Mouse (Mus musculus): Measurements from ENCODE around the gene Tlx3.

DNA sequence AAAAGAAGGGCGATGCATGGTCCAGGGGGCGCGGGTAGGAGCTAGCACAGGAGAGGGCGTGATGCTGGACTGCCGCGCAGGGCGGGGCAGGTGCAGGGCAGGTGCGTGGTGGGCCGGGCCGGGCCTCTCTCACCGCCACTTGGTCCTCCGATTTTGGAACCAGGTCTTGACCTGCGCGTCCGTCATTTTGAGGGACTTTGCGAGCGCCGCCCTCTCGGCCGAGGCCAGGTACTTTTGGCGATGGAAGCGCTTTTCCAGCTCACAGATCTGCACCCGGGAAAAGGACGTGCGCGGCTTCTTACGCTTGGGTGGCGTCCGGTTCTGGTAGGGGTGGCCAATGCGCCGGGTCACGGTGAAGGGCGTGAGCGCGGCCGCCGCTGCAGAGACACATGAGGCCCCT lies 1.1 kb downstream of the Tlx3 start:
- no peak for TF ChIP-seq CTCF (IDR thresholded peaks at IDR 0.05; ENCODE audit: low read depth, low read length)
- no peak for TF ChIP-seq POLR2A (IDR thresholded peaks at IDR 0.05; ENCODE audit: extremely low read depth, insufficient read depth, low read length)
